Mouse (Mus musculus) liver (tissue): ENCODE results near the gene Rab6a.

Experiments used
- DNase-seq: peaks from one replicate; pipeline ENCODE4 v3.0.0-alpha.2; 2020; ENCODE audit warnings: mixed read lengths

Rab6a gene

DNA sequence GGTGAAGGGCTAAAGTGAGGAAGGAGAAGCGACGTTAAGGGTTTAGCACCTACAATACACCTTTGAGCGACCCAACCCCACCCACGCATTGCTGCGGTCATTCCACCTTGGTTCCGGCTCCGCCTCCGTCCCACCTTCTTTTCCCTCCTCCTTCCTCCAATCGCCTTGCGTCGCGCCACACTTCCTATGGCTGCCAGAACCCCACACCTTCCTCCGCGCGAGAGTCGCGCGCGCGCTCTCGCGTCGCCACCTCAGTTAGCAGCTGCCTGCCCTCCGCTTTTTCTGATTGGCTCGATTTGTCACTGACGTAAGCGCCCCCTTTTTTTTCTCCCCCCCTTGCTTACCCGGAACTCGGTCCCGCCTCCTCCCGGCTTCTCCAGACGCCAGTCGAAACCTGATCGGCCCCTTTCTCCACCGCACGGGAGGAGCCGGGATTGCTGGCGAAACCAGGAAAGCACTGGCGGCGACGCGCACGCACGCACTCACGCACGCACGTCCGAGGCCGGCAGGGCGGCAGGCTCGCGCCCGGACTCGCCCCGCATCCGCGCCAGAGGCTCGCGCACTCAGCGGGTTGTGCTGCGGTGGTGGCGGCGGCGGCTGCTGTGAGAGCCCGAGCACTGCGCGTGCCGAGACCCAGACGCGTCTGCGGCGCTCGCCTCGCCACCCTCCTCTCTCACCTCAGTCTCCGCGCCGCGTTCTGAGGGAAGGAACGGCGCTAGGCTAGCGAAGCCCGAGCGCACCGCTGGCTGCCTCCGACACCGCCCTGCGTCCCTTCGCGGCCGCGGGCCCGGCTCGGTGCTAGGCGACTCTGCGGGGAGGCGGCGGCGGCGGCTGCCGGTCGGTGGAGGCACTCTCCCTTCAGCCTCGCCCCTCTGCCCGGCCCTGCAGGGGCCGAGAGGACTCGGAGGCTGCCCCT is at the start of gene Rab6a:
Gene Rab6a (plus strand): TSS at position 197 of the 916 bp plus-strand sequence.
- DNase-seq, result peak; percentile 98

DNA sequence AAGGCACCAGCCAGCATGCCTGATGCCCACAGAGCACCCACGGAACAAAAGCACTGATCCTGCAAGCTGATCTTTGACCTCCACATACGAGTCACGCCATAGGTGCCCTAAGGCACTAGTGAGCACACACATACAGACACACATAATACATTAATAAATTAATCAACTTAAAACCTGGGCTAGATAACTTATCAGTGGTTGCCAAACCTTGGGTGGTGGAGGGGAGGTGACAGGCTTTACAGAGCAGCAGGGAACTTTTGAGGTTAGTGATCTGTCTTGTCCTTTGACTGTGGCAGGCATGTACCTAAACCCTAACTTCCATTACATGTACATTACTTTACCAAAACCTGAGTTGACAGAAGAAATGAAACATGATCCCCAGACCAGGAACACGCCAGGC is 47.9 kb upstream of the Rab6a start:
- peak; percentile 55 for DNase-seq

GRCm38 (mm10) chr7:100561861-100562587 is 45.2 kb upstream of the Rab6a start:
- no peak for DNase-seq

GRCm38 (mm10) chr7:100567238-100567637 is 40.0 kb upstream of the Rab6a start:
- DNase-seq, result peak; percentile 22

- DNase-seq, result peak; percentile 26
These were observed 37.3 kb upstream of the Rab6a start for GRCm38 (mm10) chr7:100569907-100570306.

- DNase-seq, result no peak
These were observed 36.1 kb upstream of the Rab6a start for GRCm38 (mm10) chr7:100570930-100571715.

- peak; percentile 20 for DNase-seq
These were observed 35.1 kb upstream of the Rab6a start for GRCm38 (mm10) chr7:100572061-100572460.

- no peak for DNase-seq
These were observed 34.5 kb upstream of the Rab6a start for GRCm38 (mm10) chr7:100572704-100573103.

- DNase-seq, result no peak
These were observed 28.4 kb upstream of the Rab6a start for GRCm38 (mm10) chr7:100578794-100579193.

DNA sequence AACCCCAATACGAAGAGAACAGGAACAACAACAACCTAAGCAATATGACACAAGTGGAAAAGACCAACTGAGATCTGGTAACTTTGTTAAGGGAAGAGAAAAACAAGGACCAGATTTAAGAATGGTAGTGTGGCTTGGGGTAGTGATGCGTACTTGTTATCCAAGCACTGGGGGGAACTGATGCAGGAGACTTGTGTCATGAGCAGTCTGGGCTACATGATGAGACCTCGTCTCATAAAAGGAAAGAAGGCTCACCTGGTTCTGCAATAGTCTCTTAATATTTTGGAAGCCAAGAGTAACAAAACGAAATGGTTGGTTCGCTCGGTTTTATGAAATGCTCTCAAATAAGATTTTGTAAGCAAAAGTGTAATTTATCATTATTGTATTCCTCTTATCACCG is 25.0 kb upstream of the Rab6a start:
- no peak for DNase-seq

- DNase-seq, result peak; percentile 91
These were observed 24.4 kb upstream of the Rab6a start for GRCm38 (mm10) chr7:100582727-100583236.

DNA sequence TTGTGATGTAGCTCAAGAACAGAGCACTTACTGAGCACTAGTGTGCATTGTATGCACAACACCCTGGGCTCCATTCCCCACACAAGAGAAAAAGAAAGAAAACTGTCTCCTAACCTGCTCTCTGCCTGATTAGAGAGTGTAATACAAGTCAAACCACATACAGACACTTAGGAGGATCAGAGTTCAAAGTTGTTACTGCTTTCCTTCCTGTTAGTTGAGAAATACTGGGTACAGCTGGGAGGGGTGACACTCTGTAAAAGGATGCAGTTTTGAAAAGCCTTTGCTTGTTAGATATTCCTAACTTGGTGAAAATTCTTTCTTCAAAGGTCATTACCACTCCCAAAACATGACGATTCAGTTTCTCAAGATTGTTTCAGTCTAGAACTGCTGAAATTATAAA is 17.4 kb upstream of the Rab6a start:
- DNase-seq, result no peak

DNA sequence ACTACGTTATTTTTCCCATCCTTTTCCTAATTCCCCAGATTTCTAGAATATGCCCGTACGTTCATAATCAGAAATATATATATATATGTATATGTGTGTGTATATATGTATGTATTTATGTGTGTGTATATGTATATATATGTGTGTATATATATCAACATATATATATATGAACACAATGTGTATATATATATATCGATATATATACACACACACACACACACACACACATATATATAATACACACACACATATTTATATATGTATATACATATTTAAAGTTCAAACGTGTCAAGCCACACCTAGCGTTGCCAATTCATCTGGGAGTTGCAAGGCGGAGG is 16.7 kb upstream of the Rab6a start:
- no peak for DNase-seq

DNA sequence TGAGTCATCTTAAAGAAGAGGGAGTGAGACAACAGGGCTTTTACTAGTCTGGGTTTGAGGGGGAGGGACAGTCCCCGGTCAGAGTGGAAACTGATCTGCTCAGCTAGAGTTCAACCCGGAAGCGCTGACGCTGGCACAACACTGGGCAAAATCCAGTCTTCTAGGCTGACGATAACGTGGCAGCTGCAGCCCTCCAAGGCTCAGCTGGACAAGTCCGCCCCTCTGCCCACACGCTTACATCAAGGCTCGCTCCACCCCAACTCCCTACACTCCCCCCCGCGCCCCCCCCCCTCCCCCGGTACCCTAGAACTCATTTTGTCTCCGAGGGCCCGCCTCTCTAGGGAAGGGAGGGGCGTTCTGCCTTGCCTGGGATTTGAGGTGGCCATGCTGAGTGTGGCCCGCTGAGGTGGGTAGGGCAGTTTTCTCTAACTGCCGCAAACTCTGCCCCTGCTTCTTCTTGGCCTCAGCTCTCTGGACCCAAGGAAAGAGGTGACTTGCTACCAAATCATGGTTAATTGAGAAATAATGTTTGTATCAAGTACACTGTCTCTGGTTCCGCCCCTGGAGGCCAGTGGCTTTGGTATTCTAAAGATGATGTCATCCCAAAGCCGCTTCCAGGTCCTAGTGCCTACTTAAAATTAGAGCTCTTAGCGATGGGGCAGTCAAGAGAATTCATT is 16.2 kb upstream of the Rab6a start:
- DNase-seq, result peak; percentile 82

GRCm38 (mm10) chr7:100591522-100591852 is 15.7 kb upstream of the Rab6a start:
- DNase-seq, result no peak

DNA sequence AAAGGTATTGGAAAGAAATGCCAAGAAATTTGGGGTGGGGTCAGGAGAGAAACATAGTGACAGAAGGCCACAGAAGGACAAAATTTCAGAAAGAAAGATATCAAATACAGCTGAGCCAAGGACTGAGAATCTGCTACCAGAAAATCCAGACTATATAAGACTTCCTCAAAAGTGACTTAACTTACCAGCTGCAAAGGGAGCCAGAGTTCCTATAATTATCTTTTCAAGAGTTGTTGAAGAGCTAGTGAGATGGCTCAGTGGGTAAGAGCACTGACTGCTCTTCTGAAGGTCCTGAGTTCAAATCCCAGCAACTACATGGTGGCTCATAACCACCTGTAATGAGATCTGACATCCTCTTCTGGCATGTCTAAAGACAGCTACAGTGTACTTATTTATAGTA is 13.9 kb upstream of the Rab6a start:
- DNase-seq, result no peak

GRCm38 (mm10) chr7:100600211-100600610 is 7.0 kb upstream of the Rab6a start:
- no peak for DNase-seq

- peak; percentile 70 for DNase-seq
These were observed 1.0 kb downstream of the Rab6a start, which contains the start of gene Mrpl48 for GRCm38 (mm10) chr7:100608130-100608741. Mrpl48 (minus strand) TSS chr7:100608301.

- DNase-seq, result no peak
These were observed 1.7 kb downstream of the Rab6a start for GRCm38 (mm10) chr7:100608910-100609309.

DNA sequence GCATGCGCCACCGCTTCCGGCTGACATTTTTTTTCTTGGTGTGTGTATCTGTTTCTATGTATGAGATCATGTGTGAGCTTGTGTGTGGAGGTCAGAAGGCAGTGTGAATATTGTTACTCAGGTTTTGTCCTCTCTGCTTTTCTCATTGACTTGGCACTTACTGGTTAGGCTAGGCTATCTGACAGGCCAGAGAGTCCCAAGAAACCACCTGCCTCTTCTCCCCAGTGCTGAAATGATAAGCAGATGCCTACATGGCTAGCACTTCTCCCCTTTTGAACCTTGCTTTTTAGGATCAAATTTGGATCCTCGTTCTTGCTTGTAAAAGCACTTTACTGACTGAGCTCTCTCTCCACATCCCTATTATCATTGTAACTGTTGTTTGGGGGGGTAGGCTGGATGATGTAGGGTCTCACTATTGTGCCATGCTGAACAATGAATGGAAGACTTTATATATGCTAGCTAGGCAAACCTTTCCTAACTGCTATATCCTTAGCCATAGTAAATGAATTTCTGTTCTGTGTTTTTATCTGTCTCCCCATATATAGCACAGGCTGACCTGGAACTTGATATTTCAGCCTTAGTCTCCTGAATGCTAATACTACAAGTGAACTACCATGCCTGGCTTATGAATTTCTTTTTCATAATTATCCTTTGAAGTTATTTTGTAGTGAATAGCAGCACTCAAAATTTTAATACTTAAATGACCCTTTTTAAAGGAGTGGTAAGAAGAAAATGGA is 9.1 kb downstream of the Rab6a start:
- peak; percentile 38 for DNase-seq

DNA sequence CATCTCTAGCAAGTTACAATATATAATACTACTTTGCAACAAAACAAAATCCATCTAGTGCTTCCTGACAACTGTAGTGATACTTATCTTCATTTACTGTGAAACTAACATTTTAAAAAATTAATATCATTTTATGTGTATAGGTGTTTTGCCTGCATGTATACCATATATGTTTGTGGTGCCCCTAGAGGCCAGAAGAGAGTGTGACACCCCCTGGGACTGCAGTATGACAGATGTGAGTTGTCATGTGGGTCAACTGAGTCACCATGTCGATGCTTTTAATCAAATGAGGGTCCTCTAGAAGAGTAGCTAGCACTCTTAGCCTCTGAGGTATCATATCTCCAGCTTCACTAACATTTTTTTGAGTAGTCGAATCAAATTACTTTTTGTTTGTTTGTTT is 15.1 kb downstream of the Rab6a start:
- DNase-seq, result no peak
